Mouse (Mus musculus): ENCODE data around the gene Ablim1. TPM values are rescaled to one million over a fixed set of nuclear protein-coding genes. Genes with fewer than 3 reads are reported as not detected.

Gene Ablim1
- polyA plus RNA-seq, 1 experiment, result 216 TPM

- H3K27ac ChIP-seq (ENCODE audit: control insufficient read depth, insufficient read depth, low read length), result no peak overlapping the region
Measured at GRCm38 (mm10) chr19:57204101-57204500, 110.6 kb downstream of the Ablim1 start.

DNA sequence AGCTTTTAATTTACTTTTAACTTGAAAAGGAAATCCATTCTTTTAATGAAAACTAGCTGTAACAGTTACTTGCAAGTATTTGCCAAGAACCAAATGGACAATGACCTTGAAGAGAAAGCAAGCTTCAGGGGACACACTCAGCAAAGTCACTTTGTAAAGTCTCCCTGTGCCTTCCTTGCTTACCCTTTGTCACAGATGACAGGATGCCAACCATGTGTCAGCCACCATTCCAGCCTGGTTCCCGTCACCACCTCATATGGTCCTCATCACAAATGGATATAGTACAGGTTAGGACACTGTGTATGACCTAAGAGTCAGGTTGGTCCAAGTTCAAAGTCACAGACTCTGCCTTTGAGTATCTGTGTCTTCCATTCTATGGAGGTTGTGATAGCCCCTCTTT lies 112.2 kb downstream of the Ablim1 start:
- DNase-seq, result no peak
- no peaks in the 10 kb centered on the region; the same call in 1 of the 2 replicates for H3K27me3 ChIP-seq (ENCODE audit: control insufficient read depth, insufficient read depth, low read length)
- no peak overlapping the region for H3K27ac ChIP-seq (ENCODE audit: control insufficient read depth, insufficient read depth, low read length)
- WGBS, result 95% methylated on average over 1 of the region's 1 CpGs
- no peak overlapping the region for H3K4me3 ChIP-seq (ENCODE audit: control insufficient read depth, insufficient read depth, low read length)
- H3K36me3 ChIP-seq (ENCODE audit: control insufficient read depth, insufficient read depth, low read length), result no peaks in the 10 kb centered on the region
- H3K4me1 ChIP-seq (replicated peaks; ENCODE audit: control insufficient read depth, insufficient read depth, low read length), result no peaks in the 10 kb centered on the region
- TF ChIP-seq CTCF (IDR thresholded peaks at IDR 0.05; ENCODE audit: borderline replicate concordance, control insufficient read depth, extremely low read depth, insufficient read depth, low read length, poor library complexity) (no peak), POLR2A (IDR thresholded peaks at IDR 0.05; ENCODE audit: control insufficient read depth, extremely low read depth, insufficient read depth, low read length, poor library complexity) (no peak)

More at GRCm38 (mm10) chr19:57204101-57204500, 110.6 kb downstream of the Ablim1 start:
- H3K27me3 ChIP-seq (ENCODE audit: control insufficient read depth, insufficient read depth, low read length), result no peaks in the 10 kb centered on the region
- WGBS, result 62% methylated on average over 7 of the region's 7 CpGs
- DNase-seq, result no peak
- H3K4me3 ChIP-seq (ENCODE audit: control insufficient read depth, insufficient read depth, low read length), result no peak overlapping the region
- TF ChIP-seq CTCF (IDR thresholded peaks at IDR 0.05; ENCODE audit: borderline replicate concordance, control insufficient read depth, extremely low read depth, insufficient read depth, low read length, poor library complexity) (no peak), POLR2A (IDR thresholded peaks at IDR 0.05; ENCODE audit: control insufficient read depth, extremely low read depth, insufficient read depth, low read length, poor library complexity) (no peak)
- no peaks in the 10 kb centered on the region for H3K36me3 ChIP-seq (ENCODE audit: control insufficient read depth, insufficient read depth, low read length)
- H3K4me1 ChIP-seq (replicated peaks; ENCODE audit: control insufficient read depth, insufficient read depth, low read length), result no peaks in the 10 kb centered on the region

GRCm38 (mm10) chr19:57201090-57201483 lies 113.6 kb downstream of the Ablim1 start:
- H3K27me3 ChIP-seq (ENCODE audit: control insufficient read depth, insufficient read depth, low read length), result peaks cover under 1% of the 10 kb centered on the region; the same call in 1 of the 2 replicates
- 93% methylated on average over 8 of the region's 8 CpGs for WGBS
- TF ChIP-seq CTCF (IDR thresholded peaks at IDR 0.05; ENCODE audit: borderline replicate concordance, control insufficient read depth, extremely low read depth, insufficient read depth, low read length, poor library complexity), result no peak
- no peak for TF ChIP-seq POLR2A (IDR thresholded peaks at IDR 0.05; ENCODE audit: control insufficient read depth, extremely low read depth, insufficient read depth, low read length, poor library complexity)
- no peaks in the 10 kb centered on the region for H3K4me1 ChIP-seq (replicated peaks; ENCODE audit: control insufficient read depth, insufficient read depth, low read length)
- H3K4me3 ChIP-seq (ENCODE audit: control insufficient read depth, insufficient read depth, low read length), result no peak overlapping the region
- H3K27ac ChIP-seq (ENCODE audit: control insufficient read depth, insufficient read depth, low read length), result no peak overlapping the region
- no peak for DNase-seq
- no peaks in the 10 kb centered on the region for H3K36me3 ChIP-seq (ENCODE audit: control insufficient read depth, insufficient read depth, low read length)

GRCm38 (mm10) chr19:57200477-57201089 lies 114.1 kb downstream of the Ablim1 start:
- DNase-seq, result no peak
- H3K4me3 ChIP-seq (ENCODE audit: control insufficient read depth, insufficient read depth, low read length), result no peak overlapping the region
- peaks cover 2% of the 10 kb centered on the region; the same call in 1 of the 2 replicates for H3K27me3 ChIP-seq (ENCODE audit: control insufficient read depth, insufficient read depth, low read length)
- no peaks in the 10 kb centered on the region for H3K36me3 ChIP-seq (ENCODE audit: control insufficient read depth, insufficient read depth, low read length)
- WGBS, result 68% methylated on average over 12 of the region's 12 CpGs
- no peaks in the 10 kb centered on the region for H3K4me1 ChIP-seq (replicated peaks; ENCODE audit: control insufficient read depth, insufficient read depth, low read length)
- no peak for TF ChIP-seq CTCF (IDR thresholded peaks at IDR 0.05; ENCODE audit: borderline replicate concordance, control insufficient read depth, extremely low read depth, insufficient read depth, low read length, poor library complexity)
- TF ChIP-seq POLR2A (IDR thresholded peaks at IDR 0.05; ENCODE audit: control insufficient read depth, extremely low read depth, insufficient read depth, low read length, poor library complexity), result no peak
- H3K27ac ChIP-seq (ENCODE audit: control insufficient read depth, insufficient read depth, low read length), result no peak overlapping the region

DNA sequence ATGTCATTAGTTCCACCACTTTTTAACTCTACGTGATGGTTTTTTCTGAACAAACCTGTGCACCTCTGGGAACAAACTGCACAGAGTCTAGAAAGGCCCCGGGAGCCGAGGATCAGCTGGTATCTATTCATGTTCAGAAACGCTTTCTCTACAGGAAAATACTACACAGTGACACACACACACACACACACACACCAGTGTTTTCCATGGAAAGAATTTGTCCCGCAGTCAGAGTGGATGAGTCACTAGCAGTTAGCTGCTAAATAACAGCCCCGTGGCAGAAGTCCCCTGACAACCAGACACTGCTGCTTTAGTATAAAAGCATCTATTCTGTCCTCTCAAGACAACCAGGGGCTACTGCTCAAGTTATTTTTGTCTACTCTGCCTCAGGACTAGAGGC lies 115.4 kb downstream of the Ablim1 start:
- Histone ChIP-seq H3K4me1 (replicated peaks; ENCODE audit: control insufficient read depth, insufficient read depth, low read length) (no peaks in the 10 kb centered on the region), H3K4me3 (ENCODE audit: control insufficient read depth, insufficient read depth, low read length) (no peak overlapping the region), H3K27me3 (ENCODE audit: control insufficient read depth, insufficient read depth, low read length) (peaks cover 2% of the 10 kb centered on the region; the same call in 1 of the 2 replicates), H3K27ac (ENCODE audit: control insufficient read depth, insufficient read depth, low read length) (no peak overlapping the region), H3K36me3 (ENCODE audit: control insufficient read depth, insufficient read depth, low read length) (no peaks in the 10 kb centered on the region)
- TF ChIP-seq POLR2A (IDR thresholded peaks at IDR 0.05; ENCODE audit: control insufficient read depth, extremely low read depth, insufficient read depth, low read length, poor library complexity) (no peak), CTCF (IDR thresholded peaks at IDR 0.05; ENCODE audit: borderline replicate concordance, control insufficient read depth, extremely low read depth, insufficient read depth, low read length, poor library complexity) (no peak)
- DNase-seq, result no peak
- WGBS, result 92% methylated on average over 6 of the region's 6 CpGs

GRCm38 (mm10) chr19:57198531-57198930 lies 116.2 kb downstream of the Ablim1 start:
- TF ChIP-seq POLR2A (IDR thresholded peaks at IDR 0.05; ENCODE audit: control insufficient read depth, extremely low read depth, insufficient read depth, low read length, poor library complexity) (no peak), CTCF (IDR thresholded peaks at IDR 0.05; ENCODE audit: borderline replicate concordance, control insufficient read depth, extremely low read depth, insufficient read depth, low read length, poor library complexity) (no peak)
- Histone ChIP-seq H3K4me3 (ENCODE audit: control insufficient read depth, insufficient read depth, low read length) (no peak overlapping the region), H3K36me3 (ENCODE audit: control insufficient read depth, insufficient read depth, low read length) (no peaks in the 10 kb centered on the region), H3K27ac (ENCODE audit: control insufficient read depth, insufficient read depth, low read length) (no peak overlapping the region), H3K4me1 (replicated peaks; ENCODE audit: control insufficient read depth, insufficient read depth, low read length) (no peaks in the 10 kb centered on the region), H3K27me3 (ENCODE audit: control insufficient read depth, insufficient read depth, low read length) (peaks cover 2% of the 10 kb centered on the region; the same call in 1 of the 2 replicates)
- no peak for DNase-seq
- WGBS, result 90% methylated on average over 12 of the region's 12 CpGs

Measured in thymus, adult 2 months (tissue).